ENCODE assay signal across 24 mouse cellular contexts in genomic region chr10:82681639-82682038, GRCm38 (mm10). TPM values are rescaled to one million over a fixed set of nuclear protein-coding genes. Genes with fewer than 3 reads are reported as not detected.
DNase-seq lines count a peak whose midpoint lies in the region; ATAC-seq lines count a peak whose summit lies in the region.
"Had no signal": no experiment of that assay in that cellular context is flagged by ENCODE, and none has a peak within 500 bp of the region (broad histone marks: within the 10 kb centered on the region; RNA-seq: fewer than 3 reads in every experiment).

No protein-coding gene starts in this region.

- ATAC-seq in kidney, embryonic 14.5 days (ENCODE audit: low FRiP score, low TSS enrichment): no peak
- ATAC-seq: activated CD4-positive, CD25-positive, alpha-beta regulatory T cell, adult 4 months; CD4-positive, CD25-positive, alpha-beta regulatory T cell, adult 4 months; hindbrain, postnatal 0 days; intestine, postnatal 0 days; Patski had no signal

- H3K27me3 ChIP-seq in kidney, embryonic 14.5 days (ENCODE audit: control insufficient read depth, insufficient read depth, low read length): no peaks in the 10 kb centered on the region
- H3K27me3 ChIP-seq: forebrain, embryonic 12.5 days; limb, embryonic 12.5 days; liver, embryonic 13.5 days; Patski had no signal

- no peak overlapping the region for H3K9ac ChIP-seq in kidney, embryonic 14.5 days (ENCODE audit: low read depth, low read length)
- H3K9ac ChIP-seq: forebrain, embryonic 12.5 days; limb, embryonic 12.5 days; liver, embryonic 13.5 days had no signal

- H3K36me3 ChIP-seq in kidney, embryonic 14.5 days (ENCODE audit: control insufficient read depth, insufficient read depth, low read length): no peaks in the 10 kb centered on the region
- H3K36me3 ChIP-seq: embryonic facial prominence, embryonic 10.5 days; forebrain, embryonic 12.5 days; hindbrain, embryonic 10.5 days; limb, embryonic 12.5 days; liver, embryonic 13.5 days; midbrain, embryonic 10.5 days had no signal

- H3K27ac ChIP-seq in kidney, embryonic 14.5 days (ENCODE audit: low read depth, low read length): no peak overlapping the region
- H3K27ac ChIP-seq: embryonic facial prominence, embryonic 10.5 days; forebrain, embryonic 12.5 days; hindbrain, embryonic 10.5 days; hindbrain, postnatal 0 days; limb, embryonic 12.5 days; liver, embryonic 13.5 days; macrophage; midbrain, embryonic 10.5 days had no signal

- H3K9me3 ChIP-seq in kidney, embryonic 14.5 days (ENCODE audit: control insufficient read depth, low read length): no peaks in the 10 kb centered on the region
- H3K9me3 ChIP-seq: embryonic facial prominence, embryonic 10.5 days; forebrain, embryonic 12.5 days; hindbrain, embryonic 10.5 days; limb, embryonic 12.5 days; liver, embryonic 13.5 days; midbrain, embryonic 10.5 days had no signal

- H3K4me1 ChIP-seq in kidney, embryonic 14.5 days (ENCODE audit: control insufficient read depth, insufficient read depth, low read length): no peaks in the 10 kb centered on the region
- H3K4me1 ChIP-seq: embryonic facial prominence, embryonic 10.5 days; forebrain, embryonic 12.5 days; hindbrain, embryonic 10.5 days; limb, embryonic 12.5 days; midbrain, embryonic 10.5 days had no signal

- H3K4me2 ChIP-seq in kidney, embryonic 14.5 days (replicated peaks; ENCODE audit: low read depth, low read length): no peak overlapping the region
- H3K4me2 ChIP-seq: forebrain, embryonic 12.5 days; limb, embryonic 12.5 days; liver, embryonic 13.5 days had no signal

- peak; percentile 56 for DNase-seq in cerebellum, adult 11-12 months
- no peak for DNase-seq in cerebellum, adult 11 months
- peak; percentile 42 to 56 for DNase-seq in layer of hippocampus, adult 8-10 months (ENCODE audit: low spot score in 2 of 2)
- DNase-seq in layer of hippocampus, adult 9-10 months (ENCODE audit: low spot score): no peak
- DNase-seq in right cerebral cortex, adult 2 months (ENCODE audit: low spot score in 2 of 2): peak; percentile 44 to 48
- DNase-seq in right cerebral cortex, postnatal 10 days (ENCODE audit: low spot score in 2 of 2): no peak
- DNase-seq in adrenal gland, postnatal 10 days: no peak
- DNase-seq: adrenal gland, postnatal 25 days; gastrocnemius, postnatal 36 days; liver, embryonic 13.5 days; spleen, adult 18-20 months; thymus, postnatal 36 days had no signal

- whole genome bisulfite sequencing in kidney, embryonic 14.5 days: 86% methylated on average over 7 of the region's 7 CpGs

- no peak overlapping the region for H3K4me3 ChIP-seq in kidney, embryonic 14.5 days (ENCODE audit: low read length)
- H3K4me3 ChIP-seq: embryonic facial prominence, embryonic 10.5 days; forebrain, embryonic 12.5 days; hindbrain, embryonic 10.5 days; limb, embryonic 12.5 days; liver, embryonic 13.5 days; midbrain, embryonic 10.5 days had no signal

RNA-seq across cellular contexts. Expression of gene Glt8d2, which starts 8.8 kb away (rescaled TPM):
- total RNA-seq in layer of hippocampus, adult 8-10 months (2022): 10 to 100 TPM; 13.9 to 26.8 (median 18.1) TPM
- total RNA-seq in adrenal gland, postnatal 10 days (2021): 1 to 10 TPM; 3.5 to 5.0 TPM
- 3.0 and 4.0 TPM in 2 replicates for polyA plus RNA-seq in kidney, embryonic 14.5 days (2014; fragmentation: Nextera tagmentation; extraction: Ambion mirVana)
- polyA plus RNA-seq: macrophage had no signal

RNA-seq across cellular contexts. Expression of gene Hcfc2, which starts 14.3 kb away (rescaled TPM):
- 10 to 100 TPM; 40.1 to 62.4 (median 51.7) TPM for total RNA-seq in layer of hippocampus, adult 8-10 months (2022)
- total RNA-seq in adrenal gland, postnatal 10 days (2021): 10 to 100 TPM; 26.7 to 31.3 TPM
- 25.5 and 27.3 TPM in 2 replicates for polyA plus RNA-seq in kidney, embryonic 14.5 days (2014; fragmentation: Nextera tagmentation; extraction: Ambion mirVana)

RNA-seq across cellular contexts. Expression of gene Tdg, which starts 52.0 kb away (rescaled TPM):
- total RNA-seq in layer of hippocampus, adult 8-10 months (2022): 10 to 100 TPM; 35.5 to 42.7 (median 36.9) TPM
- total RNA-seq in adrenal gland, postnatal 10 days (2021): 10 to 100 TPM; 35.1 to 37.1 TPM
- polyA plus RNA-seq in kidney, embryonic 14.5 days (2014; fragmentation: Nextera tagmentation; extraction: Ambion mirVana): 99.4 and 186 TPM in 2 replicates

RNA-seq across cellular contexts. Expression of gene 1190007I07Rik, which starts 58.6 kb away (rescaled TPM):
- 10 to 100 TPM; 19.7 to 22.4 (median 19.7) TPM for total RNA-seq in layer of hippocampus, adult 8-10 months (2022)
- 10 to 100 TPM; 38.1 to 43.4 TPM for total RNA-seq in adrenal gland, postnatal 10 days (2021)
- 56.2 and 67.2 TPM in 2 replicates for polyA plus RNA-seq in kidney, embryonic 14.5 days (2014; fragmentation: Nextera tagmentation; extraction: Ambion mirVana)

Comparison
In these comparisons a context has a peak if more than half of its experiments do, and no peak if none do; other contexts are left out.
1. DNase-seq: peak in cerebellum, adult 11-12 months (single experiment), layer of hippocampus, adult 8-10 months (2 of 2) and right cerebral cortex, adult 2 months (2 of 2); none in cerebellum, adult 11 months (single experiment), layer of hippocampus, adult 9-10 months (single experiment), right cerebral cortex, postnatal 10 days (0 of 2) and adrenal gland, postnatal 10 days (single experiment).